Mouse (Mus musculus) midbrain, embryonic 15.5 days (tissue): ENCODE measurements around the gene Sirt2. TPM values are rescaled to one million over a fixed set of nuclear protein-coding genes. Genes with fewer than 3 reads are reported as not detected.

Experiments
- ATAC-seq: fragments of 200-750 bp; cut with Nextera tagmentation; replicated peaks from 2 replicates; pipeline ENCODE4 v1.8.0; 2017; ENCODE audit warnings: moderate TSS enrichment
- H3K27ac ChIP-seq: fragments of 300-500 bp; sonication (generic); 2 replicates; pipeline ENCODE4 v1.5.1; 2015; ENCODE audit warnings: mild to moderate bottlenecking, inconsistent platforms
- H3K27me3 ChIP-seq: fragments of 300-500 bp; sonication (generic); replicated peaks from 2 replicates; pipeline ENCODE4 v1.6.1; 2015; ENCODE audit warnings: inconsistent platforms
- H3K36me3 ChIP-seq: fragments of 300-500 bp; sonication (generic); replicated peaks from 2 replicates; pipeline ENCODE4 v1.6.1; 2015; ENCODE audit warnings: inconsistent platforms
- H3K4me1 ChIP-seq: fragments of 300-500 bp; sonication (generic); 2 replicates; pipeline ENCODE4 v1.6.1; 2015; ENCODE audit warnings: inconsistent platforms
- H3K4me2 ChIP-seq: fragments of 300-500 bp; sonication (generic); 2 replicates; pipeline ENCODE4 v1.6.1; 2015; ENCODE audit warnings: inconsistent platforms, mild to moderate bottlenecking, moderate library complexity
- H3K4me3 ChIP-seq: fragments of 300-500 bp; sonication (generic); 2 replicates; pipeline ENCODE4 v1.5.1; 2015; ENCODE audit warnings: mild to moderate bottlenecking, inconsistent platforms
- H3K9ac ChIP-seq: fragments of 300-500 bp; sonication (generic); 2 replicates; pipeline ENCODE4 v1.6.1; 2015; ENCODE audit warnings: mild to moderate bottlenecking, inconsistent platforms
- H3K9me3 ChIP-seq: fragments of 300-500 bp; sonication (generic); 2 replicates; pipeline ENCODE4 v1.6.1; 2016; ENCODE audit warnings: inconsistent platforms
- WGBS: fragments of 180-500 bp; shearing (Covaris S2); methylation state at CpG from one replicate; pipeline ENCODE4 v1.1.7; 2015; ENCODE audit warnings: mixed read lengths; 5-methylcytosine and 5-hydroxymethylcytosine counted together
- polyA plus RNA-seq: library from polyadenylated mRNA; unstranded; fragments of >200 nt; fragmentation: Nextera tagmentation; extraction: Ambion mirVana; gene quantifications from 2 replicates; pipeline ENCODE4 v1.2.1, GENCODE M21; 2015

Gene Sirt2
- polyA plus RNA-seq, 1 experiment from 2014 or later: 125 TPM

- Histone ChIP-seq H3K27ac (no peak overlapping the region), H3K4me3 (no peak overlapping the region), H3K9ac (no peak overlapping the region), H3K4me2 (no peak overlapping the region), H3K9me3 (no peaks in the 10 kb centered on the region), H3K36me3 (no peaks in the 10 kb centered on the region), H3K4me1 (peaks cover 31% of the 10 kb centered on the region), H3K27me3 (no peaks in the 10 kb centered on the region)
- 86% methylated on average over 9 of the region's 9 CpGs for WGBS
- no peak for ATAC-seq
These were observed 3.0 kb downstream of the Sirt2 start for GRCm38 (mm10) chr7:28769414-28769958.

GRCm38 (mm10) chr7:28770309-28770708 is 3.8 kb downstream of the Sirt2 start:
- H3K9me3 ChIP-seq: no peaks in the 10 kb centered on the region
- H3K4me3 ChIP-seq: no peak overlapping the region
- peaks cover 23% of the 10 kb centered on the region for H3K4me1 ChIP-seq
- H3K4me2 ChIP-seq: no peak overlapping the region
- H3K27ac ChIP-seq: no peak overlapping the region
- H3K36me3 ChIP-seq: no peaks in the 10 kb centered on the region
- H3K9ac ChIP-seq: no peak overlapping the region
- no peak for ATAC-seq
- no peaks in the 10 kb centered on the region for H3K27me3 ChIP-seq
- WGBS: 90% methylated on average over 3 of the region's 3 CpGs

- Histone ChIP-seq H3K36me3 (no peaks in the 10 kb centered on the region), H3K4me2 (no peak overlapping the region), H3K9ac (no peak overlapping the region), H3K9me3 (no peaks in the 10 kb centered on the region), H3K27me3 (no peaks in the 10 kb centered on the region), H3K27ac (no peak overlapping the region), H3K4me1 (peaks cover 16% of the 10 kb centered on the region), H3K4me3 (no peak overlapping the region)
- WGBS: 89% methylated on average over 11 of the region's 11 CpGs
- ATAC-seq: no peak
These were observed 5.3 kb downstream of the Sirt2 start for GRCm38 (mm10) chr7:28771867-28772266.

GRCm38 (mm10) chr7:28773163-28773562 is 6.6 kb downstream of the Sirt2 start:
- Histone ChIP-seq H3K4me3 (no peak overlapping the region), H3K9ac (no peak overlapping the region), H3K27me3 (no peaks in the 10 kb centered on the region), H3K27ac (no peak overlapping the region), H3K9me3 (no peaks in the 10 kb centered on the region), H3K4me2 (no peak overlapping the region), H3K36me3 (peaks cover 4% of the 10 kb centered on the region; the same call in 1 of the 2 replicates), H3K4me1 (peaks cover 3% of the 10 kb centered on the region)
- 88% methylated on average over 3 of the region's 3 CpGs for WGBS
- no peak for ATAC-seq

GRCm38 (mm10) chr7:28774164-28774563 is 7.6 kb downstream of the Sirt2 start:
- ATAC-seq: no peak
- 46% methylated on average over 12 of the region's 12 CpGs for WGBS
- Histone ChIP-seq H3K4me2 (no peak overlapping the region), H3K4me1 (no peaks in the 10 kb centered on the region), H3K36me3 (peaks cover 4% of the 10 kb centered on the region; the same call in 1 of the 2 replicates), H3K9me3 (no peaks in the 10 kb centered on the region), H3K9ac (no peak overlapping the region), H3K4me3 (no peak overlapping the region), H3K27me3 (no peaks in the 10 kb centered on the region), H3K27ac (peak overlapping the region; percentile 28; the same call in 1 of the 2 replicates)

GRCm38 (mm10) chr7:28775129-28775528 is 8.6 kb downstream of the Sirt2 start:
- Histone ChIP-seq H3K27me3 (no peaks in the 10 kb centered on the region), H3K9me3 (no peaks in the 10 kb centered on the region), H3K36me3 (peaks cover 4% of the 10 kb centered on the region; the same call in 1 of the 2 replicates), H3K9ac (no peak overlapping the region), H3K27ac (no peak overlapping the region), H3K4me2 (no peak overlapping the region), H3K4me3 (no peak overlapping the region), H3K4me1 (peaks cover 1% of the 10 kb centered on the region; the same call in 1 of the 2 replicates)
- no peak for ATAC-seq
- 82% methylated on average over 7 of the region's 7 CpGs for WGBS

GRCm38 (mm10) chr7:28778825-28779224 is 12.3 kb downstream of the Sirt2 start:
- no peak for ATAC-seq
- Histone ChIP-seq H3K27ac (no peak overlapping the region), H3K4me3 (no peak overlapping the region), H3K27me3 (no peaks in the 10 kb centered on the region), H3K9me3 (no peaks in the 10 kb centered on the region), H3K4me1 (peaks cover 4% of the 10 kb centered on the region; the same call in 1 of the 2 replicates), H3K36me3 (peaks cover 8% of the 10 kb centered on the region; the same call in 1 of the 2 replicates), H3K9ac (no peak overlapping the region), H3K4me2 (no peak overlapping the region)
- 85% methylated on average over 9 of the region's 9 CpGs for WGBS

- Histone ChIP-seq H3K4me1 (peaks cover 4% of the 10 kb centered on the region; the same call in 1 of the 2 replicates), H3K36me3 (peaks cover 8% of the 10 kb centered on the region; the same call in 1 of the 2 replicates), H3K4me3 (no peak overlapping the region), H3K9me3 (no peaks in the 10 kb centered on the region), H3K27ac (peak overlapping the region; percentile 31; the same call in 1 of the 2 replicates), H3K9ac (no peak overlapping the region), H3K27me3 (no peaks in the 10 kb centered on the region), H3K4me2 (no peak overlapping the region)
- WGBS: 42% methylated on average over 6 of the region's 6 CpGs
- ATAC-seq: peak; percentile 57; the same call in 1 of the 2 replicates
These were observed 13.6 kb downstream of the Sirt2 start for GRCm38 (mm10) chr7:28780067-28780658.

GRCm38 (mm10) chr7:28780857-28781256 is 14.3 kb downstream of the Sirt2 start:
- Histone ChIP-seq H3K9me3 (no peaks in the 10 kb centered on the region), H3K4me3 (no peak overlapping the region), H3K4me1 (peaks cover 4% of the 10 kb centered on the region; the same call in 1 of the 2 replicates), H3K27ac (no peak overlapping the region), H3K27me3 (no peaks in the 10 kb centered on the region), H3K9ac (no peak overlapping the region), H3K36me3 (peaks cover 8% of the 10 kb centered on the region; the same call in 1 of the 2 replicates), H3K4me2 (no peak overlapping the region)
- no peak for ATAC-seq
- WGBS: 80% methylated on average over 7 of the region's 7 CpGs

GRCm38 (mm10) chr7:28781261-28781663 is 14.7 kb downstream of the Sirt2 start:
- WGBS: 92% methylated on average over 8 of the region's 8 CpGs
- Histone ChIP-seq H3K9ac (no peak overlapping the region), H3K27ac (no peak overlapping the region), H3K4me1 (peaks cover 4% of the 10 kb centered on the region; the same call in 1 of the 2 replicates), H3K36me3 (peaks cover 8% of the 10 kb centered on the region; the same call in 1 of the 2 replicates), H3K4me2 (no peak overlapping the region), H3K27me3 (no peaks in the 10 kb centered on the region), H3K9me3 (no peaks in the 10 kb centered on the region), H3K4me3 (no peak overlapping the region)
- no peak for ATAC-seq

- Histone ChIP-seq H3K27ac (no peak overlapping the region), H3K4me1 (peaks cover 3% of the 10 kb centered on the region; the same call in 1 of the 2 replicates), H3K9ac (no peak overlapping the region), H3K27me3 (no peaks in the 10 kb centered on the region), H3K36me3 (peaks cover 4% of the 10 kb centered on the region; the same call in 1 of the 2 replicates), H3K4me3 (no peak overlapping the region), H3K9me3 (no peaks in the 10 kb centered on the region), H3K4me2 (no peak overlapping the region)
- ATAC-seq: no peak
- WGBS: 82% methylated on average over 5 of the region's 5 CpGs
These were observed 18.6 kb downstream of the Sirt2 start for GRCm38 (mm10) chr7:28785161-28785560.

- Histone ChIP-seq H3K27me3 (no peaks in the 10 kb centered on the region), H3K27ac (no peak overlapping the region), H3K4me3 (no peak overlapping the region), H3K36me3 (peaks cover 3% of the 10 kb centered on the region; the same call in 1 of the 2 replicates), H3K9ac (no peak overlapping the region), H3K9me3 (no peaks in the 10 kb centered on the region), H3K4me1 (no peaks in the 10 kb centered on the region), H3K4me2 (no peak overlapping the region)
- no peak for ATAC-seq
- 94% methylated on average over 9 of the region's 9 CpGs for WGBS
These were observed 21.3 kb downstream of the Sirt2 start for GRCm38 (mm10) chr7:28787884-28788283.
